Mouse (Mus musculus) c-Kit-negative CD71-positive TER-119-positive erythroid progenitor cells, embryonic 14.5 days (primary cell): ENCODE results near the gene Gnai2.

Experiments used
- DNase-seq: peaks from one replicate; pipeline ENCODE4 v3.0.0-alpha.2; 2013; ENCODE audit warnings: low read depth, low spot score

Gene Gnai2

DNA sequence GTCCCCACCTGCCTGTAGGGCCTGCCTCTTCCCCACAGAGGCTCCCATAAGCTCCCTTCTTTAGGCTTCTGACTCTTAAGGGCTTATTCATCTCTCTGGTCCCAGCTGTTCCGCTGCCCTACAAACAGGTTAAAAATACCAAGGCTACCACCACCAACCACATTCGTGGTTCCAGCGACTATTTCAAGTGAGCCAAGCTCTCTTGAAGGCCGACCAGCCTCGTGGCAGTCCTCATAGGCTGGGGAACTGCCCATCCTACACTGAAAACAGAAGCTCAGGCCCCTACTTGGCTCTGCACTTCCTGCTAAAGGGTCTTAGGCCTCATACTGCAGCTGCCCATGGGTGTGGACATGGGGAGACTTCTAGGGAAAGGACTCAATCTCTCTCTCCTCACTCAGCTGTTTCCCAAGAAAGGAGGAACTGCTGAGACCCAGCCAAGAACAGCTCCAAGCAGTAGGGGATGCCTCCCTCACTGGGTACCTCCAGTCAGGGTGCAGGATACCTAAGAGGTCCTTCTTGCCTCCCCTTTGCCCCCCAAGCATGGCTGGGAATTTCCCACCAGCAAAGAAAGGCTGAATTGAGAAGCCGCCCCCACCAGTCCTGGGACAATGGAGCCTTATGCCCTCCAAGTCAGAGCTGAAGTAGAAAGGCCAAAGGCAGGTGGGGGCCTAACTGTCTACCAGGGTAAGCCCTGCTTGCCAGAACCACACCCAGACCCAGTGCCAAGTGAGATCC lies 23.5 kb downstream of the Gnai2 start:
- no peak for DNase-seq

DNA sequence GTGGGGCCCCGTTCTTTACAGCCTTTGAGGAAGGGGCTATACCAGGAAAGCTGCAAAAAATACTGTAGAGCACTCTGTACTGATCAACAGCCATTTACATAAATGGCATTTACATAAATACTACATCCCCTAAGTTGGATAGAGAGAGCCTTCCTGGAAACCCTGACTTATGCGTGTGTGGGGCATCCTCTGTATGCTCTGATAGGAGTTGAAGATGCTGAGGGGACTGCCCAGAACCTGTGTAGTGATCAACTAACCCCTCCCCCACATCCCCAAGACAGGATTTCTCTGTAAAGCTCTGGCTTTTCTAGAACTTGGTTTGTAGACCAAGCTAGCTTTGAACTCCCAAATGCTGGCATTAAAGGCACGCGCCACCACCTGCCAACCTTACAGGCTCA lies 25.7 kb downstream of the Gnai2 start:
- no peak for DNase-seq

DNA sequence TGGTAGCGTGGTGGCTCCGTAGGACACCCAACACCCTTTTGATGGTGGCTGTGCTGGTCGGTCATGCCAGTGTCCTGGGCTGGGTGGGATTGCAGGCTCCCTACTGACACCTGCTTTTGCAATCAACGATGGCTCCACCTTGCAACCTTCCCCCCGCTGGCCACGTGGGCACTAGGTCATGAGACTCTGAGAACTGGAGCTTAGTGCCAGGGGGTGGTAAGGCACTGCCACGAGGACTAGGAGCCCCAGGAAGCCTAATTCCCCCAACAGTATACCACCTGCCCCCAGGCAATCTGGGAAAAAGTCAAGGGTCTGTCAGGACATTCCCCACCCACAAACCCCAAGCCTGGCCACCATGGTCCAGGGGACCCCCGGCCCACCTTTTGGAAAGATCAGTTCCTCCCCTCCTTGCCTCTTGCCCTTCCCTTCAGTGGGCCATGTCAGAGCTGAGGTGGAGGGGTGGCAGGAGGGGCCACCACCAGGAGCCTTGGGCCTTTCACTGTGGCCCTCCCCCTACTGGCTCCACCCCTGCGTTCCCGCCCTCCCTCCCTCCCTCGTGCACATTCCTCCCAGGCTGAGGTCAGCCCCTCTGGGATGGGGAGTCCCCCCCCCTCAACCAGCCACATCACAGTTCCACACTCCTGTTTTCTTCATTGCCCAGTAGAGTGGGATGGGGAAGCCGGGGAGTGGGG lies 26.3 kb downstream of the Gnai2 start, which contains the start of gene Sema3b:
TSS of gene Sema3b (minus strand) at position 489 of the 692 bp plus-strand sequence.
- DNase-seq, result no peak

DNA sequence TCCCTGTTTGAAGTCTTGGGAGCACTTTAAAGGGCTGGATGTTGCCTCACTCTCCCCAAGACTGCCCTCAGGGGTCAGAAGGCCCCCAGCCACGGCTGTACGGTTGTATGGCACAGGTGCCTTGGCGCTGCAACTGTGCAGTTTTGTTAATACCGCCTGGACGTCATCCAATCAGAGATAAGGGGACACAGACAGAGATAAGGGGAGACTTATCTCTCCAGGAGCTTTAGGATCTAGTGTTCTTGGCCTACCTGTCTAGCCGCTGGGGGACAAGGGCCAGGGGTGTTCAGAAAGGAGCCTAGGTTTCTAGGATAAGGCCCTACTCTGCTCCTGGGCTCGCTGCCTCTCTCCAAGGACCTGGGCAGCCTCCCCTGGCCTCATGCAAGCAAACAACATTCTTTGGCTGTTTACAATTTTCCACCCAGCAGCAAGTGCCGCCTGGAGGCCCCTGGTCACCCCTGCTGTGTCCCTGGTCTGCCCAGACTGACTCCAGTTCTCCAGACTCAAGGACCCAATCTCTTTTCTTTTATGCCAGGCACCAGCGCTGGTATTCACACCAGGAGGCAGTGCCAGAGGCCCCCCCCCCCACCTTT lies 27.4 kb downstream of the Gnai2 start:
- DNase-seq, result no peak

DNA sequence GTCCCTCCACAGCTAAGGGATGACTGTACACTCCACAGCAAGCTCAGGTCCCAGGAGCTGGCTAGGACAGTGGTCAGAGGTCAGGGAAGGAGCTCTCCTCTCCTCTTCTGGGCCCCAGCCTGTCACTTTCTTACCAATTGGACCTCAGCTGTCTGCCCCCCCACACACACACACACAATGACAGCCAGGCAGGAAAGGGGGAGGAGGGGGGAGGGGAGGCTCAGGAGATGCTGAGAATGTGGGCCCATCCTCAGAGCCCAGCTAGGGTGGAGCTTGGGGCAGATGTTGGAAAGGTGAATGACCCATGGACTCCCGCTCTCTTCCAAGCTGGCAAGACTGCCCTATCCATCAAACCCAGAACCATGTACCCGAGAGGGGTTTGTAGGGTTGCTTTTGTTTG lies 28.1 kb downstream of the Gnai2 start:
- no peak for DNase-seq

DNA sequence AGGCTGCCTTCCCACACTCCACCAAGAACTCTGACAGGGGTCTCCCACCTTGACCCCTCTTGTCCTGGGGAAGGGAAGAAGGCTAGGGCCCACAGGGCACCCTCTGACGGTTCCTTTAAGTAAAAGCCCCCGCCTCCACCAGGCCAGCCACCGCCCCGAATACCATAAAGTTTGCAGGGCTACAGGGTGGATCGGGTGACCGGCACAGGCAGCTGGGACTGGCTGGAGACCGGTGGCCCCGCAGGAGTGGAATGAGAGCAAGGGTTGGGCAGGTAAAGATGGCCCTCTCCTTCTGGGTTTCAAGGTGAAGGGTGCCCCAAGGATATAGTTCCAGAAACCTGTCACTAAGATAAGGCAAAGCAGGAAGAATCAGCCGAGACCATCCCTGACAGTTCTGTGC lies 28.6 kb downstream of the Gnai2 start:
- no peak for DNase-seq

DNA sequence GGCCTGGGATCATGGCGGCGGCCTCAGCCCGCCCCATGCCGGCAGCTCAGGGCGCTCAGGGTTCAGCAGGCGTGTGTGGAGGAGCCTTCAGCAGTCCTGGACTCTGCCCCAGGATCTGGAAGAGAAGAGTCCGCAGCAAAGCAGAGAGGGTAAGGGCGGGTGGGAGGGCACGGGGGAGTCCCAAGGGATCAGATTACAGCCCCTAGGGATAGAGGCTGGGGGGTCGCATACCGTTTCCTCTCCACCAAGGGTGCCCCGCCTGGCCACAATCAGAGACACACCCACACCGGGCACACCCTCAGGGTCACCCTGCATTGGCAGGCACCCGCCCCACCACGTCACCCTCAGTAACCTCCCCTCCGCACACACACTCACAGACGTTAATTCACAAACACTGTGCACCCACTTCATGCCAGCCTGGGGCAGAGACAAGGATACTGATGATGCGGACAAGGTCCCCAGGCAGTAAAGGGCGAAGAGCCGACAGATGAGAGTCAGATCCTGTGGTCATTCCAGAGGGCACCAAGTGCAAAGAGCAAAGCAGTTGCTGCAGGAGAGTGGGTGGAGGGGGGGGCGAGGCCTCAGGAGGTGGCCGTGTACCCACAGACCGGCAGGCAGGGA lies 30.0 kb downstream of the Gnai2 start:
- DNase-seq, result no peak

DNA sequence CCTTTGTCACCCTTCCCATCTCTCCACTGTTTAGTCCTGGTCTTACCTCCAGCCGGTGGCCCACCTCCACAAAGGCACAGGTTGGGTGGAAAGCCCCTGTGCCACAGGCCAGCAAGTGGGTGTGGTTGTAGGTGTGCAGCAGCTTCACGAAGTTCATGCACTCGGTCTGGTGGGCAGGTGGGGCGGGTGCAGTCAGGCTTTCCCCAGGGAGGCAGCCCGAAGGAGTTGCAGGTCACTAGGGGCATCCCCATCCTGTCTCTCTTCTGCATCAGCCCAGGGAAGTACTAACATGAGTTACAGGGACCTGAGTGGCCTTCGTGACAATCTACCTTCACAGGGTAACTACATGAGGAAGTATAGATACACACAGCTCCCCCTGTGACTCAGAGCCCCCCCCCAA lies 31.9 kb downstream of the Gnai2 start:
- DNase-seq, result no peak

DNA sequence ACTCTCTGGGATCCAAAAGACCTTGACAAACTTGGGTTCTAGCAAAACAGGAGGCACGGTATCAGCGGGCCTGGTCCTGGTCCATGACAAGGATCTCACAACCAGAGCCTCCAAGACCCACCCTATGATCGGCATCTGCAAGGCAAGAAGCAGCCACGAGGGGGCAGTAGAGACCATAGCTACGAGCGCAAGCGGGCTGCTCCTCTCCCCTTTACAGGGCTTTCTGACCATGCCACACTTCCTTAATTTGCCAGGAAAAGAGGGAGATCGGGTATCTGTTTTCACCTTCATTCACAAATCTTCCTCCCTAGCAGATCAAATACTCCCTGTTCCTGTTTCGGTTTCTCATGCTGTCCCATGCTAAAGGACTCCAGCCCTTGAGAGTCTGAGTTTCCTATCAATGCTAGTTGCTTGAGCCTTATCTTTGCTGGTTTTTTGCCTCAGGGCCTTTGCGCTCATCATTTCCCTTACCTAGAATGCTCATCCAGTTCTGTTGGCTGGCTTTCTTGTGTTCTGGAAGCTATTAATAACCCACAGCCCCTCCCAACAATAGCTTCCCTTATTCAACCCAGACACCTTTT lies 33.0 kb downstream of the Gnai2 start:
- DNase-seq, result peak; percentile 81

DNA sequence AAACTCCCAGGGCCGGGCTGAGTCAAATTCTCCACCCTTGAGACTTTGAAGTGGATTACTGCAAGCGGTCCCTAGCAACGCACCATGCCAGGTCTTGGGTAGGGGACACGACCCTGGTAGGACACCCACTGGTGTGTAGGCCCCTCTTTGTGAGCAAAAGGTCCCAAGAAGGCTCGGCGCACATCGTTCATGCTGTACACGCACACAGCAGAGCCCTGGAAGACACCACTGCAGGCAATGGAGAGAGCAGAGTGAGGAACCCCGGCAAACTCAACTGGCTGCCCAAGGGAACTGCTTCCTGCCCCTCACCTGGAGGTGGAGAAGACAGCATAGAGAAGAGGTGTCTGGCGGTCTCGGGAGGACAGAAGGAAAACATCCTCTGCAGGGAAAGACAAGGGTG lies 33.9 kb downstream of the Gnai2 start:
- no peak for DNase-seq

DNA sequence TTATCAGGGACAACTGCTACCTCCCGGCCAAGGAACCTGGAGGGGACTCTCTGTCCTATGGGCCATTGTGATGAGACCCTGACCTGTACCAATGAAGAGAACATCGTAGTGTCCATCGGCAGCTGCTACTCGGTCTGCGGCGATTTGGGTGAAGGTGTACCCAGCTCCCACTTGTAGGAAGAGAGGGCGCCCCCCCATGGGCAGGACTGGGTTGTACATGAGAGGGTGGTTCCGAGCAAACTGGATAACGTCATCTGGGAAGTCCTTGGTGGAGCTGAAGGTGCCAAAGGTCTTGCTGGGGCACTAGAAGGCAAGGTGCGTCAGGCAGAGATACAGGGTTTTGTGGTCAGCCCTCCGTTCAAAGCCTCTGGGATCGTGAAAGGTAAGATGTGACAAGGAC lies 34.4 kb downstream of the Gnai2 start:
- DNase-seq, result no peak

DNA sequence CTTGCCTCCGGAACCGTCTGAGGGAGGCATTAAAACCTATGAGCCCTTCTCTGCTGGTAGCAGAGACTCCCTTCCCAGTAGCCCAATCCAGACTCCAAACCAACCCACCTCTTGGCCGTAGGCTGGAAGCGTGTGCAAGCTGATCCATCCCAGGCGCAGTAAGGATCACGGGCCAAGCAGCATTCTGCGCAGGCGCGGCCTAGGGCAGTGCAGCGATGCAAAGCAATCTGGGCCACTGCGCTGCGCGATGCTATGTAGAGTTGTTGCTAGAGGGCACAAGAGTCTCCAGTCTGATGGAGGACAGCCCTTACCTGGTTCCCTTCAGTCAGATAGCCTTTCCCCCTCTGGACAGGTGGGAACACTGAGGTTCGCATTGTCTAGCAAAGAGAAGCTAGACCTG lies 35.3 kb downstream of the Gnai2 start:
- no peak for DNase-seq

DNA sequence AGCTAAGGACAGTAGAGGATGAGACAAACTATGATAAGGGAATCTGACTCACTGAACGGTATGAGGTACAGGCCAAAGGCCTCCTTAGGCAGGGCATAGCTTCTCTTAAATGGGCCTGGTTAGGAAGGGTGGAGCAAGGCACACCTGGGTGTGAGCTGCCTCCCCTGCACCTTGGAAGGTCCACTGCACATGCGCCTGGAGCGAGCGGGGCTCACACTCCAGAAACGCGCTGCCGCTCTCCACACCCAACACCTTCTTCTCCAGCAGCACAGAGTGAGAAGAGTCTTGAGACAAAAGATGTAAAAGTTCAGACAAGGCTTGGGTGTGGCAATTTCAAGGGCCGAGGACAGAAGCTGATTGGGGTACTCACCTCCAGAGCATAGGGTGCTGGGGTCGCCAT lies 35.7 kb downstream of the Gnai2 start:
- no peak for DNase-seq

DNA sequence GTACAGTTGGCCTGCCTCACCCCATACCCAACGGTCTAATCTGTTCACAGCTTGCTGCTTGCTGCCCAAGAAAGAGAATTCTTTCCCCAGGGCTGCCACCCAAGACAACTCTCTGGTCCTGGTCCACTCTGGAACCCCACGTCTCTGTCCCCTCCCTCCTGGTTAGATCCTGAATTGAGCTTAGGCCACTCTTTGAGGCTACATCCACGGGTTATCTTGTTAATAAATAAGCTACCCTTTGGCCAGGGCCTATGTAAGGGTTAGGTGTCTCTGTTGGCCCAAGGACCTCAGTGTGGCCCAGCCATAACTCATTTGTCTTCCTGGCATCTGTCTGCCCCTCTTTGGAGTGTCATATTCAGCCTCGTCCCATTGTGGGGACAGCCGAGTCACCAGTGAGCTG lies 36.8 kb downstream of the Gnai2 start:
- no peak for DNase-seq

DNA sequence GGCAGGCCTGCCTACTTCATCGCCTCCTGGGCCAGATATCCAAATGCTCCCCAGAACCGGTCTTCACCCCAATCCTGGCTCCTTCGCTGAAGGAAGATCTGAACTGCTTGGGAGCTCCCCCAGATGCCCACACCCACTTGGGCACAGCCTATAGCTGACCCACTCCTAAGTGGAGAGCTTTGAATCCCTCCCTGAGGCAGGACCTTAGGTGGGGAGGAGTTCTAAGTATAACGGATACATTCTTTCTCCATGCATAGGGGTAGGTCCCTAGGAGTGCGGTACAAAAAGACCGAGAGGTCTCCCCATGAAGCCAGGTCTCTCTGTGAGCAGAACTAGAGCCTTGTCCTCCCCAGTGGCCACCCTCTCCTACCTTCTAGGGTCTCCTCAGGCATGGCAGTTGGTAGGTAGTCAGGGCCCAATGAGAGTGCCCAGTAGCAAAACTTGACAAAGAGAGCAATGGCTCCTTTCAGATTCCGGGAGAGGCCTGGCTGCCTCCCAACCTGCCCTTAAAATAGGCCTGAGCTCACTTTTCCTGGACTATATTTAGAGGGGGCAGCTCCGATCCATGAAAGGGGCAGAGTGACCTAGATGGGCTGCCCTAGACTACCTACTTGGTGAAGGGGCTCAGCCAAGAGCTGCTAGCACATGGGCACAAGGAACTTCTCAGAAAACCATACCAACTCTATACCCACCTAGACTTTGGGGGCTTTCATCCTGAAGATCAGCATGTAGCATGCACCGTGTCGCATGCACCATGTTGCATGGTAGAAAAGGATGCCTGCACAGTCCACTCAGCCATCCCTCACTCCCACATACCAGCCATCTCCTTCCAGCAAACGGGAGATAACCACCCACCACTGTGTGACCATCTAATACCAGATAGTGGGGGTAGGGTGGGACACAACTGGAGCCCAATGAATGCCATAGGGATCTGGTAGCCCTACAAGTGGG lies 38.3 kb downstream of the Gnai2 start:
- no peak for DNase-seq

DNA sequence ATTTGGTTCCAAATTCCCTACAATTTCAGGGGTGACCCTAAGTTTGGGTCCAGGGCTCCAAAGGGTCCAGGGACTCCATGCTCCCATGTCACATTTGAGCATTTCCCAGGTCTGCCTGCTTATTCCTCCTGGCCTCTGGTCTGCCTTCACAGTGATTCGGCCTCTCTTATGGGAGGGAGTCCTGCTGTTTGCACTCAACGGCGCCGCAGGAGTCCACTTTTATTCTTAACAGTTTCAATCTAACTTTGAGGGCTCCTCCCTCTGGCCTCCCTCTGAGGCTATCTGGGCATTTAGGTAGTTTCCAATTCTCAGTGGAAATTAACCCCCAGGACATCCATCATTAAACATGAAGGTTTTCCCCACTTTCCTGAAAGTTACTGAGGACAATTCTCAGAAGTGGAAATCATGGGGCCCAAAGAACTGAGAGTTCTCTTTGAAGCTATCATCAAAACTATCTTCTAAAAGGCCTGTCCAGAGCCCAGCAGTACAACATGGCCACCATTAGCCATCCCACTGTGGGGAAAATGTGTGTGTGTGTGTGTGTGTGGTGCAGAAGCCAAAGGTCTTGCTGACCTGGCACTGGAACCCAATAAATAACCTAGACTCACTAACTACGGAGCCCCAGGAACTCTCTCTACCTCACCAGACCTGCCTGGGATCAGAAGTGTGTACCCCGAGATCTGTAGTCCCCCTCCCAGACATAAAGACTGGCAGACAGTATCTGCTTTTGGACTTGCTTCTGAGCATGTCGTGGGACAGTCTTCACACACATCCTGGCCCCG lies 40.7 kb downstream of the Gnai2 start:
- DNase-seq, result no peak

DNA sequence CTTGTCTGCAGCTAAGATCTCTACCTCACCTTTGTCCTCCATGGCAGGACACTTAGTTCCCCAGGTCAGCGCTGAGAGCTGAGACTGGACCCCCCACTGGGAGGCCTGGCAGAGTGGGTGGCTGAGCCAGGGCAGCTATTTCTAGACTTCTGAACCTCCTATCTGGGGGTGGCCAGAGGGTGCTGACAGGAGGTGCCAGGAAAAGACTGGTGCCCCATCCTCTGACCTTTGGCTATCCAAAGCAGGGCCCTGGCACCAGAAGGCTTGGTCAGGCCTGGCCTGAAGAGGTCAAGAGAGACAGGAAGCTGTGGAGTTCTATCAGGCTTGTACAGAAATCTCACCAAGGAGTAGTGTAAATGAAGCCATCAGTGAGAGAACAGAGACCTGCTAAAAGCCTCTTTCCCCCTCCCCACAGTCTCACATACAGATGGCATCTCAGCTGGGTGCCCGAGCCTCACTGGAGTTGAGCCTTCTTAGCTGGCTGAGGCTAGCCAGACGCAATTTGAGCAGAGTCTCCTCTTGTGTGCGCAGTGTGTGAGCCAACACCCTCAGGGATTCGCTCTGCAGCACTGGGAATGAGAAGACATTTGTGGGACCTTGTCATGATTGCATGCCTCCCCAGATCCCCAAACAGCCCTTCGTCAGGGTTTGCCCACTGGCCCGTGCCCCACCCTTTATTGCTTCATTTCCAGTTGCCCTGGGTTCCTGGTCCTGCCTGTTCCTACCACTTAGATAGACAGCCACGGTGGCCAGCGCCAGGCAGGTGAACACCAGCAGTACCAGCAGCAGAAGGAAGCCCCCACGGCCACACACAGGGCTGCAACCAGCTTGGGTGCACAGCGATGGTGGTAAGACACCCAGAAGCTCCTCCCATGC lies 41.8 kb downstream of the Gnai2 start:
- no peak for DNase-seq

DNA sequence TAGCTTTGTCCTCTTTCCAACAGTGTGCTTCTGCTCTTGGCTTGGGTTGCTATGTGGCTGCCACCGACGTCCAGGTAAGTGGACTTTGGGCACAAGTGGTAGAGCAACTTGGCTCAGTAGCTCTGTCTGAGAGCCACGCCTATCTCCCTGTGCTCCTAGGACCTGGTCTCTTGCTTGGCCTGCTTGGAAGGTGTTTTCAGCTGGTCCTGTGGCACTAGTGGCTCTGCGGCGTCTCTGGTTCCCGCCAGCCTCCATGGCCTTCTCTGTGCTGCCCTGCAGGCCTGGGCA lies 44.5 kb downstream of the Gnai2 start:
- no peak for DNase-seq

DNA sequence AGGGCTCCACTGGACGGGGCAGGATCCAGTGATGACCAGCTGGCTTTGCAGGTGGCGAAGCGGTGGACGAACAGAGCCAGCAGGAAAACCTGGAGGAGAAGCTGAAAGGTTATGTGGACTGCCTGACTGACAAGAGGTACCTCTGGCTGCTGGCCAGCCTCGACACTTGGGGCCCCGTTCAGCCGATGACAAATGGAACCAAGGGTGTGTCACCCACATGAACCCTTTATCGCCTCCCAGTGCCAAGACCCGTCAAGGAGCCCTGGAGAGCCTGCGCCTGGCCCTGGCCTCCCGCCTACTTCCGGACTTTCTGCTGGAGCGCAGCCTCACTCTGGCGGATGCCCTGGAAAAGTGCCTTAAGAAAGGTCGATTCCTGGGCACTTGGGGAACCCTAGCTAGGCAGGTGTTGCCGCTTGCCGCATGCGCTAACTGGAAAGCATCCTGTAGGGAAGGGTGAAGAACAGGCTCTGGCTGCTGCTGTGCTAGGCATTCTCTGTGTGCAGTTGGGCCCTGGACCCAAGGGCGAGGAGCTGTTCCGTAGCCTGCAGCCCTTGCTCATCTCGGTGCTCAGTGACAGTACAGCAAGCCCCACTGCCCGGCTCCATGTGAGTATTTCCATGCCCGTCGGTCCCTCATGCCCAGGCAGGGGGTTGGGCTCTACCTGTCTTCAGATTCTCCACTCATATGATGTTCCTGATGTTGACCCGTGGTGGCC lies 45.0 kb downstream of the Gnai2 start:
- DNase-seq, result peak; percentile 54
